ENCODE assay signal across 8 mouse cellular contexts in the genomic region with DNA sequence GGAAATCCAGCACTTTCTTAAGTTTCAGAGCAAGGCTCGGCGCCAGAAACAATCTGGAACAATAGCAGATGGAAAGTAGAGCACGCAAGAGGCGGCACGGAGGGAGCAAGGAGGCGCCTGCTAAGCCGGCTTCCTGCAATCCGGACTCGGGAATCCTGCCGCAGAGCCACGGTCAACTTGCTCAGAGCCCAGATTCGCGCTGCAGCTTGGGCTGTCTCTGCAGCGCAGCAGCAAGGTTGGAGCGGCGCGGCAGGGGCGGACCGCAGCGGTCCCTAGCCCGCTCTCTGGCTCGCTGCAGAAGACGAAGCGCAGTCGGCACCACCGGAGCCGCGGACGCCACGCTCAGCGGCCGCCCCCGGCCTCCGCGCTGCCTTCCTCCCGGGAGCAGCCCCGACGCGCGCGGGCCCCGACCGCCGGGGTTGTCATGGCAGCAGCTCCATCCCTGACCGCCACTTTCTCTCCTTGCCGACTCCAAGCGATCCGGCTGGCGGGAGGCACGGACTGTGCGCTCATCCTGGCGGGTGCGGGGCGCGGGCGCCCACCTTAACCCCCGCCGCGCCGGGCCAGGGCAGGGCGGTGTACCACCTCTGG.
DNase-seq lines count a peak whose midpoint lies in the region; ATAC-seq lines count a peak whose summit lies in the region.

No protein-coding gene starts in this region.

- under 1% methylated on average over 61 of the region's 61 CpGs for WGBS in forebrain, embryonic 10.5 days
- under 1% methylated on average over 54 of the region's 61 CpGs for WGBS in heart, embryonic 16.5 days
- WGBS in stomach, embryonic 15.5 days = under 1% methylated on average over 59 of the region's 61 CpGs

- H3K9me3 ChIP-seq in forebrain, embryonic 10.5 days = no peaks in the 10 kb centered on the region
- H3K9me3 ChIP-seq in heart, embryonic 16.5 days (replicated peaks; ENCODE audit: control insufficient read depth, low read length) = no peaks in the 10 kb centered on the region
- no peaks in the 10 kb centered on the region for H3K9me3 ChIP-seq in stomach, embryonic 15.5 days

- ATAC-seq in heart, embryonic 16.5 days (replicated peaks; ENCODE audit: extremely low read depth, insufficient read depth, low FRiP score) = peak; percentile 54
- ATAC-seq in stomach, embryonic 15.5 days (ENCODE audit: insufficient read depth, low FRiP score, low read depth) = peak; percentile 59

- H3K36me3 ChIP-seq in forebrain, embryonic 10.5 days (replicated peaks) = no peaks in the 10 kb centered on the region
- H3K36me3 ChIP-seq in heart, embryonic 16.5 days (ENCODE audit: control insufficient read depth, insufficient read depth) = no peaks in the 10 kb centered on the region
- no peaks in the 10 kb centered on the region for H3K36me3 ChIP-seq in stomach, embryonic 15.5 days

- peaks cover 25% of the 10 kb centered on the region for H3K4me1 ChIP-seq in forebrain, embryonic 10.5 days
- H3K4me1 ChIP-seq in heart, embryonic 16.5 days (ENCODE audit: control insufficient read depth, insufficient read depth, low read length) = peaks cover 3% of the 10 kb centered on the region; the same call in 1 of the 2 replicates
- H3K4me1 ChIP-seq in stomach, embryonic 15.5 days = peaks cover 8% of the 10 kb centered on the region; the same call in 1 of the 2 replicates

- peak overlapping the region; percentile 81 for H3K27ac ChIP-seq in forebrain, embryonic 10.5 days
- H3K27ac ChIP-seq in heart, embryonic 16.5 days (ENCODE audit: low read length) = peak overlapping the region; percentile 71
- H3K27ac ChIP-seq in stomach, embryonic 15.5 days = peak overlapping the region; percentile 77

- peak; percentile 48 for DNase-seq in Muller cell, postnatal 12 days (ENCODE audit: inconsistent ontology term)
- DNase-seq in brain, adult 2 months (ENCODE audit: low read depth, low spot score) = peak; percentile 88
- DNase-seq in forebrain, embryonic 10.5 days (ENCODE audit: extremely low spot score, low spot score) = peak; percentile 77
- DNase-seq in layer of hippocampus, postnatal 25 days (ENCODE audit: extremely low spot score in 1 of 2, low spot score in 1 of 2) = peak; percentile 42 to 54
- DNase-seq in mesoderm, embryonic 11.5 days (ENCODE audit: low read depth, low spot score) = peak; percentile 66
- DNase-seq in spleen, postnatal 4 days (ENCODE audit: low spot score in 2 of 2) = no peak

- H3K4me3 ChIP-seq in forebrain, embryonic 10.5 days = peak overlapping the region; percentile 67
- H3K4me3 ChIP-seq in heart, embryonic 16.5 days (ENCODE audit: low read length) = peak overlapping the region; percentile 69
- peak overlapping the region; percentile 57 for H3K4me3 ChIP-seq in stomach, embryonic 15.5 days (replicated peaks)

- peak overlapping the region; percentile 99 for H3K4me2 ChIP-seq in heart, embryonic 16.5 days (ENCODE audit: low read depth, low read length)
- peak overlapping the region; percentile 84 for H3K4me2 ChIP-seq in stomach, embryonic 15.5 days

- peak overlapping the region; percentile 71 for H3K9ac ChIP-seq in heart, embryonic 16.5 days (ENCODE audit: low read length)
- H3K9ac ChIP-seq in stomach, embryonic 15.5 days = peak overlapping the region; percentile 22; the same call in 1 of the 2 replicates

- H3K27me3 ChIP-seq in forebrain, embryonic 10.5 days (ENCODE audit: poor library complexity, severe bottlenecking) = peaks cover 67% of the 10 kb centered on the region
- H3K27me3 ChIP-seq in heart, embryonic 16.5 days (ENCODE audit: control insufficient read depth, insufficient read depth, low read length) = peaks cover 17% of the 10 kb centered on the region
- peaks cover 27% of the 10 kb centered on the region for H3K27me3 ChIP-seq in stomach, embryonic 15.5 days (replicated peaks)

Comparison
In these comparisons a context has a peak if more than half of its experiments do, and no peak if none do; other contexts are left out.
1. DNase-seq: peak in Muller cell, postnatal 12 days (single experiment), brain, adult 2 months (single experiment), forebrain, embryonic 10.5 days (single experiment), layer of hippocampus, postnatal 25 days (2 of 2) and mesoderm, embryonic 11.5 days (single experiment); none in spleen, postnatal 4 days (0 of 2).
2. Peak in every context shown above with its lines, with median percentiles within 50 percentile points of each other: H3K27ac ChIP-seq and H3K4me3 ChIP-seq.